Mouse (Mus musculus) c-Kit-positive CD71-negative TER-119-negative erythroid progenitor cells, embryonic 14.5 days (primary cell): Measurements from ENCODE around the gene Vdr.
"Not testable (repeated sequence)": the region's sequence is repeated elsewhere in the genome, so short reads cannot be mapped to it uniquely, and the experiment has no call there.

Experiments used
- DNase-seq: peaks from one replicate; pipeline ENCODE4 v3.0.0-alpha.2; 2013; ENCODE audit warnings: low read depth

Gene Vdr

DNA sequence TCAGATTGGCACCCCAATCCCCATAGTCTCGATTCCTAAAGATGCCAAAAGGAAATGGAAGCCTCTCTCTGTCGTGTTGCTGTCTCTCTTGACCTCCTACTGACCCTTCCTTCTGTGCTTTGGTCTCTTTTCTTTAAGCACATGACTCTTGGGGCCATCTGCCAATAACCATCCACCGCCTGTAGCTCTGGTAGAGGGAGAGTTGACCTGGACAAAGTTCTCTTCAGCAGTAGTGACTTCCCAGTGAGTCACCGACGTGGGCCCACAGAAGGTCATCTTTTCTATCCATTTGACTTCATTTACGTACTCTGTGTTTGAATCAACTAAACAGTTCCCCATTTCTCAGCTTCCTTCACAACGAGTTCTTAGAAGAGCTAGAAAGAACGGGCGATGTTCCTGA lies 30.0 kb downstream of the Vdr start:
- no peak for DNase-seq

DNA sequence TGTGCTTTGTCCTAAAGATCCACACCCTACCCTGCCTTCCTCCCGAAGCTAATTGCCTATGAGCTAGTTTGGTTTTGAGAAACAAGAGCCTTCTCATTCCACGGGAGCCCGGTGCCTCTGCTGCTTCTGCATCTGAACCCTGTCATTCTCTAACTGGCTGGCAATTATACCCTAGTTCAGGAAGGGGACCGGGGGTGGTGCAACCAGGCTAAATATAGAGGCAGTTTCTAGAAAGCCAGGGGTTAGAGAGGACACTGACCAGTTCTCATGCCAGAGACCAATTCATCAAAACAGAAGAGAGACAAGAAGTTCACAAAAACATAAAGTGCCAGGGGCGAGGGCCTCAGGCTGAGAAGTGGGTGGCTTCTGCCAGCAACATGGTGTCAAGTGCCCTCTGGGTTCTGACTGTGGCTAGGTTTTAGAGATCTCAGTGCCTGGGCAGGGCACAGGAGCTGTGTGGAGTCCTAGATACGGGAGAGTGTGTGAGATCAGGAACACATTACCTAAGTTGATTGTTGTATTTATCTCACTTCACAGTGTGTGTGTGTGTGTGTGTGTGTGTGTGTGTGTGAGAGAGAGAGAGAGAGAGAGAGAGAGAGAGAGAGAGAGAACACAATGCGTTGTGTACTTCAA lies 31.6 kb downstream of the Vdr start:
- no peak for DNase-seq

DNA sequence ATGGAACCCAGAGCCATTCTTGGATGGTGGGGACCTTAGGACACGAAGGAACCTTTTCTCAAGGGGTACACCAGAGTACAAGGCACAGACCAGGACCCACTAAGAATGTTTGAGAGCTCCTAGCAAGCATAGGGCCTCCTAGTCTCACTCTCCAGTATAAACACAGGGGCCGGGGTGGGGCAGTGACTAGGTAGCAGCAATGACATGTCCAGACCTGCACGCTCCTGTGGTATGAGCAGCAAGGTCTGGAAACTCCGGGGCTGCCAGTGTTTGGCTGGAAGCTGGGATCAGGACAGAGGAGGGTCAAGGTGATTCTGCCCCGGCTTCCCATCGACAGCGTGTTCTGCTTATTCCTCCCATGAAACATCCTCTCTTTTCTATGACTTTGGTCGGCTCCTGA lies 34.6 kb downstream of the Vdr start:
- DNase-seq, result no peak

DNA sequence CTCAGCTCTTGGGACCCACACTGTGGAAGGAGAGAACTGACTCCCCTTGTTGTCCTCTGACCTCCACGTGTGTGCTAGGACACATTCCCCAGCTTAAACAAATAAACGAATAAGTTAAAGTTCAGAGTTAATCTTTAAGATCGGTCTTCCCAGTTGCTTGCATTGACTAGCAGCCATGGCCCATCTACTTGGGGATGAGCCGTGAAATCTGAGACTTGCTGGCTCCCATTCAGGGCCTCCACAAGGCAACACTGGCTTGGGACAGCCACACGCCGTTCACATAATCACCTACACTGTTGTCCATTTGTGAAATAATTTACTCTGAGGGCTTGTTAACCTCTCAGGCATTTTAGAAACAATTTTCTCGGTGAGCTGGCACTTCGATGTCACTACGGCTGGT lies 36.7 kb downstream of the Vdr start:
- DNase-seq, result no peak

DNA sequence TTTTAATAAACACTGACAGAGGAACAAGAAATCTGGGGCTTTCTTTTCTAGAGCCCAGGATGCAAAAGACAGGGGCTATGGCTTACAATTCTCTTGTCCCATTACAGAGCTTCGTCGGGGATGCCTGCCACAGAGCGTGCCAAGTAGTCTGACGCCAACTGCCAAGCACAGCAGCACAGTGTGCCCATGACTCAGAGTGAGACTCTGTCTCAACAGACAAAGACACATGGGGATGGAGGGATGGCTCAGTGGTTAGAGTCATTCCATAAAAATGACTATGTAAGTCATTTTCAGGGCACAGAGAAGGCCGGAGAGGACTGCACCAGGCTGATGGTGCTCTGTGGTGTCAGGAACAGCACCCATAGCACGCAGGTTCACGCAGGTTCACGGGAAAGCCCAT lies 38.3 kb downstream of the Vdr start:
- DNase-seq, result no peak

DNA sequence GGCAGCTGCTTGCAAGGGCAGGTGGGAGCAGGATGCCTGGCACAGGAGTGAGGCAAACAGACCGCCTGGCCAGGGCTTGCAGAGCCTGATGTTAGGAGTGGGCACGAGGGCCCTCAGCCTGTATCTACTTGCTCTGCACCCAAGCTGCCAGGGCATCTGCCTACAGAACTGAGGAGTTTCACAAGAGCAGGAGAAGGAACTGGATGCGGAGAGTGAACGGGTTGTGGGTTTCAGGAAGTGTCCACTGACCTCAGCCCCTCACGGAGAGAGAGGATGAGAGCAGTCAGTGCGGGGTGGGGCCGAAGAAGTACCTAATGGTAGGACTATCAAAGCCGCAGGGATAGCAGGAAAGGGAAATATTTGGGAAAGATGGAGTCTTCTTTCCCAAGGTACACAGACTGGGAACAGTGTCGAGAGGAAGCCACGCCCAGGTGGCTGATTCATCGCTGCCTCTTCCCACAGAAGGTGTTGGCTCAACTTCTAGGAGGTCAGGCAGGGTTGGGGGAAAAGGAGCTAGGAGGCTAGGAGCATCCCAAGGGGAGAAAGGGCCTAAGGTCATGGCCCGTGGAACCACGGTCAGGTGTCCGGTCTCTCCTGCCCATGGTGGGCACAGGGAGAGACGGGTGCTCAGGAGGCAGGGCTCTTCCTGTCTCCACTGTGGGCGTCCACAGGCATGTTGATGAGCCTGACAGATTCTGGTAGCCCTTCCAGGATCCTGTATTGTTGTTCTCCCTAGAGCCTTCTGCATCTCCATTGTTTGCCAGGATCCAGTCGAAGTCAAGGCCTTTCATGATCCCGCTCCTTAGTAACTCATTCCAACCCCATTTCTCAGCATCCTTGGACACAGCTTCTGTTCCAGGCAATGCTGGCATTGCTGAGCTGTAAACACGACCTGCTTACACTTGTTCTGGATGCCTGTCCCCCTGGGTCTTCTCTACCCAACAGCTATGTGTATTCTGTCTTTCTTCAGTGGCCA lies 39.1 kb downstream of the Vdr start:
- DNase-seq, result no peak

DNA sequence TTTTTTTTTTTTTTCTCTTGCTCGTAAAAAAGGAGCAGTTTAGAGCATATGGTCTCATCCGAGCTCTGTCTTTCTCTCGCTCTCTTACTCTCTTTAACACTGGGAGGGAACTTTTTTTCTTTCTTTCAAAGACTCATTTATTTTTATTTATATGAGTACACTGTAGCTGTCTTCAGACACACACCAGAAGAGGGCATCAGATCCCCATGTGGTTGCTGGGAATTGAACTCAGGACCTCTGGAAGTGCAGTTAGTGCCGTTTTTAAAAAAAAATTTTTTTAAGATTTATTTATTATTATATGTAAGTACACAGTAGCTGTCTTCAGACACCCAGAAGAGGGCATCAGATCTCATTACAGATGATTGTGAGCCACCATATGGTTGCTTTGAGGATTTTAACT lies 40.3 kb downstream of the Vdr start:
- not testable (repeated sequence) for DNase-seq

DNA sequence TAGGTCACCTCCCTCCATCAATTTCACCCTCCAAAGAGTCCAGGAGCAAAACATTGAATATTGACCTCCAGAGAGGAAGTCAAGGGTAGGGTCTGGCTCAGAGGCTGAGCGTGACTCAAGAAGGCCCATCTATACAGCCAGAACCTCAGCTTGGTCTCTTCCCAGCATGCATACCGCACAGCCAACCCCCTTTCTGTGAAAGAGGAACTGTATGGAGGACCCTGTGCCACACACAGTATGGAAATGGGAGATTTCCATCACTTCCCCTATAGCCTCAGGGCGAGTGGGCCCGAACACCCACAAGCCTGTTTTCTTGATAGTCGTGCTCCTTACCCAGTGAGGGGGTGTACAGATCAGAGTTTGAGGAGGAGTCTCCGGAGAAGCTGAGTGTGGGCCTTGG lies 41.4 kb downstream of the Vdr start:
- no peak for DNase-seq

DNA sequence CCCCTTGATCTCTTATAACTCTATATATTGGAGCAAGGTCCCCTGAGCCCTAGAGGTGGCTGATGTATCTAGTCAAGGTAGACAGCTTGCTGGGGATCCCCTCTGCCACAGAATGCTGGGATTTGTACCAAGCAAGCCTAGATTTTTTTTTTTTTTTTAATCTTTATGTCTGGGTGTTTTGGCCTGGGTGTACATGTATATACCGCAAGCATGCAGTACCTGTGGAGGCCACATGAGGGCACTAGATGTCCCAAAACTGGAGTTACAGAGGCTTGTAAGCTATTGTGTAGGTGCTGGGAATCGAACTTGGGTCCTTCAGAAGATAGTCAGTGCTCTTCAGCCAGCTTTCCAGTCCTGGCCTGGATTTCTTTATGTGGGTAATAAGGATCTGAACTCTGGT lies 44.4 kb downstream of the Vdr start:
- DNase-seq, result no peak

DNA sequence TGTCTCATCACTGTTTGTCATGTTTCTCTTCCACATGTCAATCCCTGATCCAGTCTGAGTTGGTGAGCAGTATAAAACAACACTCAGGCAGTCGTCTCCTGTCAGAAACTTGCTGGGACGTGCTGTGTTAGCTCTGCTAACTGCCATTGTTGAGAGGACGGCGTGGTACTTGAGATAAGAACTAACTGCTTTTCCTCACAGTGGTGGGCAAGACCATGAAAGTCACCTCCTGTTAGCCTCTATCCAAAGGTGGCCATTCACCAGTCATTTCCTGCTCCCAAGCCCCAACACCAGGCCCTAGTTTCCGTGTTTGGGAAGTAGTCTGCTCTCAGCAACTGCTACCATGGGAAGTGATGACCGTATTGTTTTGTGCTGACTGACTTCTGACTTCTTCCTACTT lies 45.3 kb downstream of the Vdr start:
- DNase-seq, result no peak

DNA sequence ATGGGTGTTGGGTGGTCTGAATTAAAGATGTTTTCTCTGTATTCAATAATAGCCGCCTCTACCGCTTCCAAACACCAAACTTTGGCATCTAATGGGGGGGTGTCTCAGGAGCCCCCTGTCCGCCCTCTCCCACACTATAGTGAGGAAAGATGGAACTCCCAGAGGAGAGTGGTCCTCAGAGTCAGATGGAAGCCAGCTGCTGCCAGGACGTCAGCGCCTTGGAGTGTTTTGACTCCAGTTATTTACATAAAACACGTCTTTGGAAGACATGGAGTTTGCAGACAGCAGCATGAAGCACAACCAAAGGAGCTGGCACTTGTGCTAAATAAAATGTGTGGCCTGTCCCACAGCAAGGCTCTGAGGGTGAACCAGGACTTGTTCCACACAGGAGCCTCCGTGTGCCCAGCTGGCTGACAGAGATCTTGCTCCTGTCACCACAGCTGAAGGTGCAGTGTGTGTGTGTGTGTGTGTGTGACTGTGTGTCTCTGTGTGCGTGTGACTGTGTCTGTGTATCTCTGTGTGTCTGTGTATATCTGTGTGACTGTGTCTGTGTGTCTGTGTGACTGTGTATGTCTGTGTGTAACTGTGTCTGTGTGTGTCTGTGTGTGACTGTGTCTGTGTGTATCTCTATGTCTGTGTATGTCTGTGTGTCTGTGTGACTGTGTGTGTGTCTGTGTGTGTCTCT lies 45.9 kb downstream of the Vdr start:
- no peak for DNase-seq

DNA sequence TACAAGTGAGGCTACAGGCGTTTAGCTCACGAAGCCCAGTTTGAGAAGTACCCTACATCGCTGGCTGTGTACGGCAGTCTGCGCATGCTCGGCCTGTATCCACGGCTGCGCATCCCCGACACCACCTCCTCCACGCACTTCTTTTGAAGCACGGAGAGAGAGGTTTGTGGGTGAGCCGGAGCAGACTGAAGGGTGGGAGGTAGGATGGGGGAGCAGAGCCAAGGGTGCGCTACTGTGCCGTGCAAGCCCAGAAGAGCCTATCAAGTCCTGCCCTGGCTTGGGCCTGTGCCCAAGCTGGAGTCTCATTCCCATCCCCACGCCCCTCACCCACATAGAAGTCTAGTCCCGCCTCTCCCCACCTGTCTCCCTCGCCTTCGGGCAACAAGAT lies 46.9 kb downstream of the Vdr start:
- DNase-seq, result no peak

DNA sequence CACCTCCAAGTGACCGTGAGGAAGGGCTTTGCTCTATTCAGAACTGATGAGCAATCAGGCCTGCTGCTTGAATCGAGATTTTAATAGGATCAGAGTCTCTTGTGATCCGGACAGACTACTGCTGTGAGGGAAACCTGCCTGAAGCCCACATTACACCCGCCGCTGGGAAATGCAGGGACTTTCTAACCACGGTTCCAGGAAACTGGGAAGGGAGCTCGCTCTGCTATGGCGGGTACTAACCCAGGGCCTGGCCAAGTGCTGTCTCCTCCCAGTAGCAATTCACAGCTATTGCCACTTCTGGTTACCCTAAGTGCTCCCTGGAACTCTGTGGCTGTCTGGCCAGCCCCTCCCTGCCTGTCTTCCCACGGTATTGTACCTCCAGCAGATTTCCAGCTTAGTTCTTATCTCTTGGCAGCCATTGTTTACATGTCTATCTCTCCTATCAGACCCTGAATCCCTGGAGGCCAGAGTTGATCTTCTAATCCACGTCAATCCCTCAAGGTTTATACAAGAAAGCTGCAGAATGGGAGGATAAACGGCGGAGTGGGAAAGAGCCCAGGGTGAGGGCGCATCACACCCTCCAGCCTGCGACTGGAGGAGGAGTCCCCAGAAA lies 47.4 kb downstream of the Vdr start:
- no peak for DNase-seq

DNA sequence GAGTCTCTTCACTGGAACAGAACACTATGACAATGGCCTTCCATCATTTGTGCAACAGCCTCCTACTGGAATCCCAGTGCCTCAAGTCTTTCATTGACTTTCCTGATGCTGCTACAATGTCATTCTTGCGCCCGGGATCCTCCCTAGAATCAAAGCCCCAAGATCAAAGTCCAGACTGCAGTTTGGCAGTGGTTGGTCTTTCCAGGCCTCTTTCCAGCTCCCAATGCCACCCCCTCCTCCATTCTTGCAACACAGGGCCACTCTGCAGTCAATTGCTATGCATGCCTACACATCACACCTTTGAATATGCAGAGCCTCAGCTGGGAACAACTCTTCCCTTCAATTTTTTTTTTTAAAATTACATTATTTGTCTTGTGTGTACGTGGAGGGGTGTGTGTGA lies 50.1 kb downstream of the Vdr start:
- DNase-seq, result no peak

DNA sequence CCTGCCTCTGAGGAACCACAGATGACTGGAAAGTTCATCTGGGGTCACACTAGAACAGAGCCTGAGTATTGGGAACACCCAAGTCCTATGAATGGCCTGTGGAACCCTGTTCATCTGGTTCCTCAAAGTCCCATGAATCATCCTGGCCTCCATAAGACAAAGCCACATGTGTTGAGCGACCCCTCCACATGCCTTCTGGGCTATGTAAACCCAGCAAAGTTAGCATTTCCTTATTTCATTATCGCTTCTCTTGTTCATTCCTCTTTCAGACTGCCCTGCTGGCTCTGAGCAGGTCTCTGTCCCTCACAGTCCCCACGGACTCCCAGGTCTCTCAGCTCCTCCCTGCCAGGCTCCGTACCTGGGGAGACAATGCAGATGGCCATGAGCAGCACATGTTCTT lies 52.0 kb downstream of the Vdr start:
- DNase-seq, result no peak

DNA sequence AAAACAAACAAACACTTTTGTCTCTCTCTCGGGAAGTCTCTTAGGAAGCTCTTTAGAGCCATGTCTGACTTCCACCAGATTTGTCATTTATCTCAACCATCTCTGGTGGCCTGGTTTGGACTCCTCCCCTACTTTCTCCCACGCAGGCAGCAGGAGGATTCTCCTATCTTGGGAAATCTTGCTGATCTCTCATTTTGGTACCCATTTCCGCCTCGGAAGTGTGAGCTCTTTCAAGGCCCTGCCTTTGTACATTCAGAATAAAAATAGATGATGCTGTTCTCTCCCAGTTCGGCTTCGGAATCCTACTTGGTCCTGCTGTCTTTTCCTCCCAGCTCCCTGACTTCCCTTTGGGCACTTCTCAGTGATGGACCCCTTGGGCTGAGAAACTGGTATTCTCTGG lies 55.9 kb downstream of the Vdr start:
- DNase-seq, result no peak

DNA sequence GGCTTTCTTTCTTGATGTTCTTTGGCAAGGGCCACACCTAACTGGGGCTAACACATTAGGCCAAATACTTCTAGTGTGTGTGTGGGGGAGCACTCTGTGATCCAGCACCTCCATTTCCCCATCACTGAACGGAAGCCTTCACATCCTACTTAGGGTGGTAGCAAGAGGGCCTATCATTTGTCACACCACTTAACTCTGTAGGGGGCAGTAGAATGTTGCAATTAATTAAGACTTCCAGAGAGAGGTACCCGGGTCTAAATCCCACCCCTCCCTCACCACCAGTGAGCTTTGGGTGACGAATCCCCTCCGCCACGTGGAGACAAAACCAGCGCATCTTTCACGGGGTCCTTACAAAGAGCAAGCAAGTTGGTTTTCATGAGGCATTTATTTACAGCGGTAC lies 56.4 kb downstream of the Vdr start:
- no peak for DNase-seq

DNA sequence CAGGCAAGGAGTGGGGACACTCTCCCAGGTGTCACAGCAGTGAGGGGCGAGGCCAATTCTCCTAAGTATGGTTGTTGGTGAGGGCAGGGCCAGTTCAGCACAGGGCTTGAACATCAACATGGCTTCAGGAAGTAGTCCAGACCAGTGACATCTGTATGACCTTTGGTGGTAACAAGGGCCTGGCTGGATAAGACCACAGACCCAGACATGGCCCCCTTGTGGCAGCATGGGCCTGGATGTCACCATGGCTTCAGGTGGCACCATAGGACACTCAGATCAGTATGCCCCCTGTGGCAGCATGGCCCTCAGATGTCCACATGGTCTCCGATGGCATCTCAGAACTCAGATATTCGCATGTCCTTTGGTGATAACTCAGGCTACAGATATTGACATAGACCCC lies 58.1 kb downstream of the Vdr start:
- no peak for DNase-seq

DNA sequence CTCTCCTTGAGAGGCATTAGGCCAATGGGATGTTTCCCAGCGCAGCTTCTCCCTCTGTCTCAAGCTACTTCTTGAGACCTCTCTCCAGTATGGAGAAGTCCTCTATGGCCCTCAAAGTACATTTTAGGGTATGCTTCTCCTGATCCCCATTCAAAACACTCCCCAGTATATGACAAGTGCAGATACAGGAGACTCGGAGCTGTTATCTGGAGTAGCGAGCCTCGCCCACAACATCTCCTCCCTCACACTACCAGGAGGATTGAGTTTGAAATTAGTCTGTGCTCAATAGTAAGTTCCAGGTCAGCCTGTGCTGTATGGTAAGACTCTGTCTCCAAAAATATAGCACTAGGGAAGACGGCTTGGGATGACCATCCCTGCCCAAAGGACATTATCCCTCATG lies 59.4 kb downstream of the Vdr start:
- DNase-seq, result no peak

DNA sequence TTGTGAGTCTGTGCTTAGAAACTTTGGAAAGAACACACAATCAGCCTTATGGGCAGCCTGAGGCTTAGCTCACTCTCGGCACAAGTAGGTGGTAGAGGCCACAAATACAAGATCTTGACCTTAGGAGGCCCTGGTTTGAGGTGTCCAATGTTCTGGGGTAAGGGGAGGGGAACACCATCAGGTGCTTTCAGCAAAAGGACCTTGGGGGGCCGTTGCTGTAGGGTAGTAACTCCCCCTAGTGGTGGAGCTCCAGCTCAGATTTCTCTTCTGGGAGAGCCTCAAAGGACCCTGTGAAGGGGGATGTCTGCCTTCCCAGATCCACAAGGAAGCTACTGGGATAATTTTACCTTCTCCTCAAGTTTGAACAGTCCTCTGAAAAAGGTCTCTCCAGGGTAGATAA lies 60.0 kb downstream of the Vdr start:
- no peak for DNase-seq

DNA sequence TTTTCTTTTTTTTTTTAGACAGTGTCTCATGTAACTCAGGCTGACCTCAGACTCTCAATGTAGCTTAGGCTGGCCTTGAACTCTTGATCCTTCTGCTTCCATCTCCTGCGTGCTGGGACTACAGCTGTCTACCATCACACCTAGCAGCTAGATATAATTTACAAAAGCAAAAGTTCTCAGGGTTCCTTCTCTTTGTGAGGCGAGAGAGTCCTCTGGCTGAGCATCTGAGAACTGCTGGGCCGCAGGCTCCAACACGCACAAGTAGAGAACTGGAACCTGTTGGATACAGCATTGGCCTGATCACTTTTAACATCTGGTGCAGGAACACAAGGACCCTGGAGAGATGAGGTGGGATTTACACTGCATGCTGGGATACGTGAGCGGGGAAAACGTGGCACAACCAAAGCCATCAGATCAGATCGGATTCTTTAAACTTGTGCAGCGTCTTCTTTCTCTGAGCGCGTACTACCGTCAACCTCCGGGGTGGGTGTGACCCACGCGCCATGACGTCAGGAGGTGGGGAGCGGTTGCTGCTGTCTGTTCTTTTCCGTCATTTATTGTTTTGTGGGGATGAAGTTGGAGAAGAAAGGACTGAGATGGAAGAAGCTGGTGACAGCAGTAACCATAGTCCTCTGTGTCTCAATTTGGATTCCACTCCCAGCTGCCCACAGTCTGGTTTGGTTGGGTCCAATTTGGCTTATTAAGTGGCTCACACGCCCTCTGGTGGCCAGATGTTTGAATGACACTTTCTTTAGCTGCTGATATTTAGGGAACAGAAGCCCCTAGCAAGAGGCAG lies 61.1 kb downstream of the Vdr start:
- DNase-seq, result peak; percentile 96

DNA sequence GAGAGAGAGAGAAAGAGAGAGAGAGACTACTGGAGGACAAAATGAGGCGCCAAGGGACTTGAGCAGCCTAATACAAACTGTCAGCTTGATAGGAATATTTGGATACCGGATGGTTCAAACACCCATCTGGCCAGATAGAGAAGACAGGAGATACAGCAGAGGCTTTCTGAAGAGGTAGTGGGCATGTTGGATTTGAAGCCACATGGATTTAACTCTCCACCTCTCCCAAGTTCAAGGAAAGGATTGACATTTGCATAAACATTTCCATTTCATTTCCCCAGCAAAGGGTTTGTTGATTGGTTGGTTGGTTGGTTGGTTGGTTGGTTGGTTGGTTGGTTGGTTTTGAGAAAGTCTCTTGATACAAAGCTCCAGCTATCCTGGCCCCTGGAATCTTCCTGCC lies 62.6 kb downstream of the Vdr start:
- DNase-seq, result no peak
